Mouse (Mus musculus) CD4-positive, CD25-positive, alpha-beta regulatory T cell, adult 2 months (primary cell): Measurements from ENCODE around the gene Ccdc171.

Experiments
- DNase-seq: peaks from one replicate; pipeline ENCODE4 v3.0.0-alpha.2; 2012; ENCODE audit warnings: low read depth, low spot score

The Ccdc171 gene

DNA sequence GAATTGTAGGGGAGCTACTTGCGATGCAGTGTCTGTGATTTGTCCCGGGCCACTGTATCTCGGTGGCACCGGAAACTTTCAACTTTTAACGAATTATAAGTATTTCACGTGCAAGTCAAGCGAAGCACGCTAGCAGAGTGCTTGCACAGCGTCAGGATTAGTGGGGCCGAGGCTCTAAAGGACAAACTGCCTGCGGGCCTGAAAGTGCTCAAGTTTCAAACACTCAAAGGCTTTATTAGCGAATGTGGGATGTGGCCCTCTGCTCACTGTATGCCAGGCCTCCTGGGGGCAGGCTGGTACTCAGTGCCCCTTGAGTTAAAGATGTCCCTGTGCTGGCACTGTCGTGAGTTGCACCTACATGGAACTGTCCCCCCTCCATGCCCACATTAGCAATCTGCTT, 266.5 kb downstream of the Ccdc171 start:
- no peak for DNase-seq

DNA sequence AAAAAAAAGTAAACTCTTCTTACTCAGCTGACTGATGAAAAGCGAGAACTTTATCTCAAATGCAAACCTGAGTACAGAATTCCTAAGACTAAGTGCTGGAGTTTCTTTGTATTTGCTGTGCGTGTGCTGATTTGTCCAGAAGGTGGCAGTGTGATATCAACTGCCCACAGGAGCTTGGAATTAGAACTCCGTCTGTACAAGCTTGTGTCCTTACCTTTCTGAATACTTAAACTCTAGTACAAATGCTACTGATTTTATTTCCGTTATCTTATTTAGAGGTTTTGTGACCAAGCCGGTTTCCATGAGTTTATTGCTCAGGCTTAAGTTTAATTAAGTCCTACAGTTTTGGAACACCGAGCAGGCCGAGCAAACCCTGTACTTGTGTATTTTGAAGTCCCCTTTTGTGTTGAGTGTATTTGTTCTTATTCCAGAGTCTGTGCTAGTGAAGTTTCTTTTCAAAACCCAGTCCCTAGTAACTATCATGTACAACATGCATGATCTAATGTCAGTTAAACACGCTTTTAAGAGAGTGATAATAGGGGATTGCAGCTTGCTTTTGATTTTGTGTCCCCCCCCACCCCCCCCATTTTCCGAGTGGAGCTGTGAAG, 269.1 kb downstream of the Ccdc171 start:
- DNase-seq = peak; percentile 30

DNA sequence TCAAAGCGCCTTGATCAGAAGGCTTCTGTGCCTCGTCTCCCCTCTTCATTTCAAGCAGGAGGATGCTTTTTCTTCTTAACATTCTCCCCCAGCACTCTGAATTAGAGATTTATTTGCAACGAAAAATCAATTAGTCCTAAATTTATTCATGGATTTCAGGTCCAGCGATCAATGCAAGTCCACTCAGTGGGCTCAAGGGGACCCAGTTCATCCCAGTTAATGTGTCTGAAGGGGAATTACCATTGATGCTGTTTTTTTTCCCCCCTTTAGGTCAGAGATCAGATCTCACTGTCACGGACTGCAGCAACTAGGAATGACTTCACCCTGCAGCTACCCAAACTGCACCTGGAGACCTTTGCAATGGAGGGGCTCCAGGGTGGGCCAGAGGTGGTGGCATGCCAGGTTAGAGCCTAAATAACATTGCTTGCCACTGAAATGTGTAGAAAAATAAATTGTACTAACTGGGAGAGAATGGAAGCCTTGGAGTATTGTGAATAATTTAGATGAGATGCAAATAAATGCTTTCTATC, 269.6 kb downstream of the Ccdc171 start:
- DNase-seq = no peak

DNA sequence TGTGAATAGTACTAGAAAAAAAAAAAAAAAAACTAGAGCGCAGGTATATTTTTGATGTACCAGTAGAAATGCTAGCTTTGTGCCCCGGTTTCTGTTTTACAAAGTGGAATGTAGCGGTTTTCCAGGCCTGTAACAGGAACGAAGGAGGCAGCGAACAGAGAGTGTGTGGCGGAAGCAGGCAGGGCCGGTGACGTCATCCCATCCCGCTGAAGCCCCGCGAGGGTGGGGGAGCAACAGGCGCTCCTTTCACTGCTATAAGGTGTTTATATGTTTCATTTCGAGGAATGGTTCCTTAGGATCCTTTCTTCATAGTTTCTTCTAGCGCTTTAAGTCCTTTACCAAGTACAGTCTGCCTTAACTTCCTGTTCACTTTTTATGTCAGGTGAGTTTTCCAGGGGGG, 272.6 kb downstream of the Ccdc171 start:
- no peak for DNase-seq

DNA sequence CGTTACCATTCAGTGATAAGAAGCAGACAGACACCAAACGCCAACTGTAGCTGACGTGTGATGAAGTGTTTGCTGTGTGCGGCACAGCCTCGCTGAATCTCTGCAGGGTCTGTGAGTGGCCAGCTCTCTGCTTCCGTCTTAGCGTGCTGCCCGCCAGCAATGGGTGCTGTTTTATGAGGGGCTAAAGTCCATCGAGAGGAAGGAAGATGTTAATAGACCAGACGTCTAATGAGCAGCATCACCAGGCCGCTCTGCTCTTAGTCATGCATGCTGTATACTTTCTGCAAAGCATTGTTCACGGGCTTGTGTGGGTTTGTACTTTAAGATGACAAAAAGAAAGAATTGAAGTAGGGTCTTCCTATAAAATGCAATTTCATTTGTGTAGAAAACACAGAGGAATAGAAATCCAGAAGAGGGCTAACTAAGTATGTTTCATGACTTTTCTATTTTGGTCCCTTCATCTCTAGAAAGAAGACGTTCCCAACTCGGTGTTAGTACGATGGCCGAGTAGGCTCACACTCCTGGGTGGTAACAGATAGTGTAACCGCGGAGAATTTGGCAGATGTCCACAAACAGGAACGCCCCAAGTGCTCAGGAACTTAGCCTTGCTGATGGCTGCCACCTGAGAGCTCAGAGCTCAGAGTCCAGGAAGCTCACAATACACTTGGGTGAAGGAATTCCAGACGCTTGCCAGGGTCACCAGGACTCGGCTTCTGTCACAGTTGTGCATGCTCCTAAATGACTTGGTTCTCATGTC, 273.5 kb downstream of the Ccdc171 start:
- DNase-seq = no peak

DNA sequence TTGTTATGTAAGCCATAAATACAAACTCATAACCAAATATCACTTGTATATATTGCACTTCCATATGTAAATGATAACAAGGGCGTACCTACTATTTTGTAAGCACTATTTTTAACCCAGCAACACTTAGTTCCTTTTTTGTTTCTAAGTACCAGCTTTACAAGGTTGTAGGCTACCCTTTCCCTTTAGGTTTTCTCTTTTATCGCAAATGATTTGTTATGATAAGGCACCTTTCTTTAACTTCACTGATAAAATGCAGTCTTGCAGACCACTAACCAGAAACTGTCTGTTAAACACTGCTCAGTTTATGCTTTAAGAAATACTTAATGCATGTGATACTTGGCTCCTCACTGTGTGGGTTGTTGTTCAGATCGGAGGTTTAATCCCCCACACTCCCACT, 275.1 kb downstream of the Ccdc171 start:
- no peak for DNase-seq

DNA sequence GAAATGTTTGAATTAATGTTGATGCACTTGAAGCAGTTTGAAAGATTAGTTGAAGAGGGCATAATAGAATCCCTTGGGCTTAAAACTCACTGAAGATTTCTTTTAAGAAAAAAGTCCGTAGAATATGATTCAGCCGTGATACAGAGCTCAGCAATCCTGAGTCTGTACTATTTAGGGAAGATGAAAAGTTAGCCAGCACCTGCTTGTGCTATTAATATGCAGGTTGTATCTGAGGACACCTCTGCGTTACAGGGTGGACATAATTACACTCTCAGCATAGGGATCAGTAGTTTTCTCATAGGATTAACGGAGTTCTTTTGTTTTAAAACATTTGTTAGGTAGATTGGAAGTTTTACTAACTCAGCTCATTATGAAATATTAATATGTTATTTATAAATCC, 291.6 kb downstream of the Ccdc171 start:
- DNase-seq = no peak

DNA sequence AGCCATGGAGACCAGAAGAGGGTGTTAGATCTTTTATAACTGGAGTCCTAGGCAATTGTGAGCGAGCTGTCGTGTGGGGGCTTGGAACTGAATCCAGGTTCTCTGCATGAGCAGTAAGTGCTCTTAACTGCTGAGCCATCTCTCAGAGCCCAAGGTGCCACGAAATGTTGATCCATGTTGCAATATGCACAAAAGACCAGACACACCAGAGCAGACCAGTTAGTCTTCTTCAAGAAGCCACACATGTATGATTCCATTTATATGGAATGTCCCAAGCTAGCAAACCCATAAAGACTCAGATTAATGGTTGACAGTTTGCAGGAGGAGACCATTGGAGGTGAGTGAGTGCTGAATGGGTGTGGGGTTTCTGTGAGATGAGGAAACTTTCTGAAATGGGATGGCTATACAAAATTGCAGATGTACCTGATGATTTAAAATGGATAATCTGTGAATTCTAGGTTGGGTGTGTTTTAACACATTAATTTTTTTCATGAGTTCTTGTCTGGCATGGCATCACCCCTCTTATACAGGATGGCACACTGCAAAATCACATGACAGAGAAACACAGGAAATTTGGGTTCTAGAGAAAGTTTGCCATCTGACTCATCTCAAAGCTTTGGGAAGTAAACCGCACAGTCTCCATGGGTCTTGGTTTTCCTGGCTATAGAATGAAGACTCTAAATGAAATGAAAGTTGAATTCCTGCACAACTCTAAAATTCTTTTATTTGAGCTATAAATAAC, 304.5 kb downstream of the Ccdc171 start:
- no peak for DNase-seq

DNA sequence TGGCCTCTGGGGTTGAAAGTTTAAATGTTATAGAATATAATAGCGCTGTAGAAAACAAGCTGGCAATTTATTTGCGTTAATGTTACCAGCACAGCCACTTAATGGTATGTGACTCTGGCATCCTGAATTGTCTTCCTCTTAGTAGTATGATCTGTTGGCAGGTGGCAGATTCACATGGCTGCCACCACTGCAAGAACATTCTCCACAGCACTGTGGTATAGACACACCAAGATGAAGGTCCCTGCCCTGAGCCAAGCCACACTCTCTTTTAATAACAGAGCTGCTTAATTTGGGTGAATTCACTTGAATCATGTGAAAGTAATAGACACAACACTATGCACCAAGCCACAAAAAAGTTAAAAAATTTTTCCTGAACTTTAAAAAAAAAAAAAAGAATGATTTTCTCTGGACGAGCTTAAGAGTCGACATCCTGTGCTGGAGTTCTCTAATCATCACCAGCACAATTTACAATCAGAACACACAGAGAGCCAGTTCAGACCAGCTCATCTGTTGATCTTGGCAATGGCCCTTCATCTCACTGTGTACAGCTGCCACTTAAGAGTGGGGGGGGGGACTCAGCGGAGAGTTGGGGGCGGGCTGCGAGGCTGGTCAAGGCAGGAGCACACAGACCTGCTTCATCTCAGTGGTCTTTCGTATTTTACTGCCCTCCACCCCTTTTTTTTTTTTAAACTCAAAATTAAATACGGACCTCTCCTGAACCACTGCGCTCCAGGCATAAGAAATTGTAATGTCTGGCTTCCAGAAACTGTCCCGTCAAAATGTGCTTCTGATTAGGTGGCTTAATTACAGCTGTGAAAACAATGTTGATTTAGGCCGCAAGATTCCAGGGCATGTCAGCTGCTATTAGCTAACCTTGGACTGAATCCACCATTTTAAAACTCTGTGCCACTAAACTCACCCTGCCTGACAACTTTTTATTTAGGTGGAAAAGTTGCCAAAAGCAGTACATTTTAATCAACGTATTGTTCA, 305.8 kb downstream of the Ccdc171 start:
- DNase-seq = no peak

DNA sequence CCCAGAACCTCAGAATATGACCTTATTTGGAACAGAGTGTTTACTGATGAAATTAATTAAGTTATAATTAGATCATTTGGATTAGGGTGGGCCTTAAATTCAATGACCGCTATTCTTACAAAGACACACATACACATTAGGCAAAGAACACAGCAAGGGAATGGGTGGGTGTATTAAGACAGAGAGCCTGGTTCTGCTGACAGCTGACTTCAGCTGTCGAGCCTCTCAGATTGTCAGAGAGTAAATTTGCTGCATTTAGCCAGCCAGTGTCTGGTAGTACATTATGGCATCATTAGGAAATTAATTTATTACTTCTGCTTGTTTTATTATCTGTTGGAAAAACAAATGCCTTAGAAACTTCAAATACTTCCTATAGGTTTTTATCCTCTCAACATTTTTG, 313.7 kb downstream of the Ccdc171 start:
- DNase-seq = no peak

DNA sequence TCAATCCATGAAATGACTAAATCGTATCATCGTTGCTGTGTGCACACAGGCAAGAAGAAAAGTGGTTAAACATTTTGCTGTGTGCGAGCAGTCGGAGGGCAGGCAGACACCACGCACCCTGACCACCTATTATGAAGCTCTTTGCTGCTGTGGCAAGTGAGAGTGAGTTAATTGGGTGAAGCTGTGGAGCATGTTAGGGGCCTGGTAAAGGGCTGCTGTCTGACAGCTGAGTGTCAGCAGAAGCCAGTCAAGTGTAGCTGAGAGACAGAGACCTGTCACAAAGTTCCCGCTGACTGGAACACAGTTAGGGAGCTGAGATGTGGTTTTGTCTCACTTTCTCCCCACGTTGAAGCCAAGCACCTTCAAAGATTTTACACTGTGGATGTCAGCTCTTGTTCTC, 321.0 kb downstream of the Ccdc171 start:
- DNase-seq = no peak

DNA sequence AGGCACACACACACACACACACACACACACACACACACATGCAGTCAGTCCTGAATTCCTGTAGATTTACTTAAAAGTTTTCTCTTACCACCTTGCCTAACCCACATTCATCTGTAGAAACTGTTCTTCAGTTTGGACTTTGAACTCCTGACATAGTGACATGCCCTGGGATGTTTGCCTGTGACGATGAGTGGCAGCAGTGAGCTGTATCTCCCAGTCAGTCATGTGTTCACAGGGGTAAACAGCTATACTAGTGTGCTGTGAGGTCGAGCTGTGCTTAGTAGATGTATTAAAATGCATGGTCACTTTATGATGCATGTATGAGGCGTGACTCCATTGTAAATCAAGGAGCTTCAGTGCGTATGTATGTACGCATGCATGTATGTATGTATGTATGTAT, 328.5 kb downstream of the Ccdc171 start:
- DNase-seq = no peak

DNA sequence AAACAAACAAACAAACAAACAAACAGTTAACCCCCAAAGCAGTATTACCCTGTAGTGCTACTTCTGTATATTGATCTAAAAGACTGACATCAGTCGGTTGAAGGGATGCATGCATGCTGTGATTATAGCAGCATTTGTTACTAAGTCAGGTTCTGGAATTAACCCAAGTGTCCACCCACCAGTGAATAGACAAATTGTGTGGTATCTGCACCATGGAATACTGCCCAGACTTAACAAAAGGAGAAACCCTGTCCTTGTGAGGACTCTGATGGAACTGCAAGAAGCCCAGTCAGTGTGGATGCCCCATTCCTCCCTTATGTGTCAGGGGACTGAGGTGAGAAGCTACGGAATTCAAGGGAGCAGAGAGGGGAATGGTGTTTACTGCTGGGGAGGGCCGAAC, 336.4 kb downstream of the Ccdc171 start:
- DNase-seq = no peak

DNA sequence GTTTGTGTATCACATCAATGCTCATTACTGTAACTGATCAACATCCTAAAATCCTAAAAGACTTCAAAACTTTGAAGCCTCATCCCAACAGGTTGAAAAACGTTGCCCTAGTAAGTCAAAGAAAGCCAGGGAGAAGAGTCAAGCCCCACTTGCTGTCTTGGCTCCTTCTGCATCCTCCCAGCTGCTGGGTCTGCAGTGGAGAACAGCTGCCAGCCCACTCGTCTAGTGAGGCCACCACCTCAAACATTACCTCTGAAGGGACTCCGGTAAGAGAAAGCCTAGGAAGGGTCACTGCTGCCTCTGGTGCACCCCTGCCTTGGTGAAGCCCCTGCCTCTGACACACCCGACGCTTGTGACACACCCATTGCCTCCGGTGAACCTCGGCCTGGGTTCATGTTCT, 336.9 kb downstream of the Ccdc171 start:
- DNase-seq = no peak

DNA sequence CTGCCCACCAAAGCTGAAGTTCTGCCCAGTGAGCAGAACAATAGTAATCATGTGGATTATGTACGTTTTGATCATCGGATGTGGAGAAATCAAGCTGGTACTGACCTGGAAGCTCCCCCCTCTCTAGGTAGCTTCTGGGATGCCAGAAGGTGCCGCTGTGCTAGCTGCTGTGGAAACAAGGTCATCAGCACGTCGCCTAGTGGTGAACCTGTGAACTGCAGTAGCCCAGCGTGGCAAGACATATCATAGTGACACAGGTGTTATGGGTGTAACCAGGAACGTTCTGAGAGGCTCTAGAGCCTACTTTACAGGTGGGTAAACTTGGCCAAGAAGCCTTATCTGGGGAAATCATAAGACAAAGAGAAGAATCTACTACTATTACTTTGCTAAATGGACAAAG, 351.3 kb downstream of the Ccdc171 start:
- peak; percentile 7 for DNase-seq

DNA sequence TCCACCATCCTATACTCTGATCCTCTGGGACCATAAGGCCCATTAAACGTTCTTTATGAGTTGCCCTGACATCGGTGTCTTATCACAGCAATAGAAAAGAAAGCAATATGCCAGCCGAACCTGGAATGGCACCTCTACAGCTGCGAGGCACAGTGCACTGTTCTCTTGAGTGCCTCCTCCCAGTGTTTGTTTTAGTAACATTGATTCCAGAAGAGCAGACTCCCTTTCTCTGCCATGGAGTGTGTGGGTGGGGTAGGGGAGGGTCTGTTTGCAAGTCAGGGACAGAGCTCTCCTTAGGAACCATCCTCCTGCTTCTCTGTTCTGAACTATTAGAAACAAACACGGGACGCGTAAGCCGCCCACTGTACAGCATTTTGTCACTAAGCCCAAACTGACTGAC, 352.9 kb downstream of the Ccdc171 start:
- DNase-seq = no peak

DNA sequence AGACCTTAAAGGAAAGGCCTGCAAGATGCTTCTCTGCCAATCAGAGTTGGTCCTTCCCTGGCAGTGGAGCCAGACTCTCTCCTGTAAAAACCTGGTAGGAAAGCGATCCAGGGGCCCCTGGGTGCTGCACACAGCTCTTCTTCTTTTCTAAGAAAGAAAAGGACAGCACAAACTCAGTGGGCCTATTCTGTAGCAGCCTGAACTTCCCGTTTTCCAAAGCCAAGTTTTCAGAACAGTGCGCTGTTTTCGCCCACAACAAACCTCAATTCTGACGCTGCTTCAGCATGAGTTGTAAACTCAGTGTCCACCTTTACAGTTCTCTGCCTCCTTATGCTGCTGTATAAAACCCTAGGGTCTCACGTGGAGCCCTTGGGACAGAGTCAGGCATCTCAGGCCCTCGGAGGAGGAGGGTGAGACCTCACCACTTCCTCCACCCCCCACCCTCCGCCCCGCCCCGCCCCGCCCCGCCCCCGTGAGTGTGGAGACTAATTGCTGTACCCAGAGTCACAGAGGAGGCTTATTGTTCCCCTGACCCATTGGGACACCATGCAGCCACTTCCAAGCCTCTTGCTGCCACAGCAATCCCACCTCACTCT, 363.2 kb downstream of the Ccdc171 start:
- DNase-seq = no peak

DNA sequence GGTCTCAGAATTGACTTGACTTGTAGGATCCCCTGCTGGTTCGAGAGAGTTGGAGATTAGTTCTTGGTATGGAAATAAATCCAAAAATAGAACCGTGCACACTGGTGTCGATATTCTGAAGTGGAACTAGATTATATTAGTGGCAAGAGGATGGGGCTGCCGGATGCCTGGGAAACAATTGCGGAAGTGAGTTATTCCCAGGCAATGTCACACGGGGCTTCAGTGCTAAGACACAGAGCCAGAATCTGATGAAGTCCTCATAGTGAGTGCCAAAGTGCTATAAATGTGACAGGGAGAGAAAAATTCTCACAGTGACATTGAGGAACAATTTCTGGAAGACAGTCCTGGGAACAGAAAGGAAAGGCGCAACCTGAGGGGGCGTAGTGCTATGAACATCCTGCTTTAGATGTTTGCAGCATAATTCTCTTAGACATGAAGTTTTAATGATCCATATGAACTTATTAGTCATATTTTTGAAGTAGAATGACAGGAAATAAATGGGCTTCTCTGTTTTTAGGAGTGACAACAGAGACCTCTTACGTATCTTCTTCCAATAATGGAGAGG, 376.8 kb downstream of the Ccdc171 start:
- no peak for DNase-seq
